Mouse (Mus musculus): ENCODE data around the gene Mrpl52.
A peak's percentile ranks its signal among the peaks of the same experiment; 100 is the strongest.

Mrpl52 gene

DNA sequence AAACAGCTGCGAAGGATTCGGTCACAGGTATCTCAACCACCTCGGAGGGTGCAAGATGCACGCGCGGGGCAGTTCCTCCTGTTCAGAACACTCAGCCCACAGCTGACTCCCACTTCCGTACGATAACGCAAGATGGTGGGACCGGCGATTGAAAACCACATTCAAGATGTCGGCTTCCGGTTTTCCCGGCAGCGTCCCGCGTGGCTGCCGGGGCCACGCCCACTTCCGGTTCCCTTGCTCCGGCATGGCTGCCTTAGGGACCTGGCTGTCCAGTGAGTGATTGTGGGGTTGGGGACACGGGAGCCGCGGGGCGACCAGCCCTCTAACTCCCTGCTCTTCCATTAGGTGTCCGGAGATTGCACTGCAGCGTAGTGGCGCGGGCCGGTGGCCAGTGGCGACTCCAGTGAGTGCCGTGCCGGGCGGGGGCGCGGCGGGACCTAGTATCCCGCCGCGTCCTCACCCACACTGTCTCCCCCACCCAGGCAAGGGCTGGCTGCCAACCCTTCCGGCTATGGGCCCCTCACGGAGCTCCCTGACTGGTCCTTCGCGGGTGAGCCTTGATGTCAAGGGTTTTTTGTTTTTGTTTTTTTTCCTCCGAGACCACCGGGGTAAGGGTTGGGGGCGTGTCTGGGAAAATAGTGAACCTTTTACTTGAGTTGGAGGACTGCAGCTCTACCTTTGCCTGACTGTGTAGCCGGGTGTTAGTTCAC is at the start of gene Mrpl52:
Gene Mrpl52, plus strand, starts transcription at position 221 of the 710 bp plus-strand sequence.
- DNase-seq (ENCODE audit: low spot score in 2 of 2) = peak; percentile 68 to 75

DNA sequence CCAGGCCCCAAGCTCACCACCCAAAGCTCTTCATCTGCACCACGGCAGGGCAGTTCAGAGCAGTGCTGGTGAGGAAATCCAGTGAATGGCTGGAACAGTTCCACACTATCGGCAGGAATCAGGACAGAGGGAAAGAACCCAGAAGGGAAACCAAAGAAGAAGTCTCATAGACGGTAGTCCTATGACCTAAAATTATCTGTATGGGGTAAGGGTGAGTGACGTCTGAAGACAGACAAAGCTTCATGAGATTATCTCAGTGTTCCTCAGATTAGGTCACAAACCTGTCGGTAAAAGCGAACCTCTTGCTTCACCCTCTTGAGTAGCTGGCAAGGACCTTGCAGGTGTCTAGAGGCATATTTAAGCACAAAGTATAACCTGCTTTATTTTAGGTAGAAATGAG is 49.5 kb upstream of the Mrpl52 start:
- no peak for DNase-seq (ENCODE audit: low spot score in 2 of 2)

DNA sequence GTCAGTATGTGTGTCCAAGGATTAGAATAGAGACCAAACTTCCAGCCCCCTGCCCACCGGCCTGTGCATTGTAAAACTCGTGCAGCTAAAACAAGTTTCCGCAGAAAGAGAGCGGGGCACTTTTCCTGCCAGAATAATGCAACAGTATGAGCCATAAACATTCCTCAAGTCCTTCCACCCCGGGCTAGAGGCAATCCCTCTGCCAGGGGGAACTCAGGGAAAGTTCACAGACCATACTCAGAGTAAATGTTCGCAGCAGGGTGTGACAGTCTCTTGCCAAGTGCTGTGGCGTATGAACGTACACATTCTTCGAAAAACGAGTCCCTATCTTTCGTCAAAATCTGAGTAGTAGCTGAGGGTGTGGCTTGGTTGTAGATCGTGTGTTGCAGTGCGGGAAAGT is 47.1 kb upstream of the Mrpl52 start:
- DNase-seq (ENCODE audit: low spot score in 2 of 2) = no peak

DNA sequence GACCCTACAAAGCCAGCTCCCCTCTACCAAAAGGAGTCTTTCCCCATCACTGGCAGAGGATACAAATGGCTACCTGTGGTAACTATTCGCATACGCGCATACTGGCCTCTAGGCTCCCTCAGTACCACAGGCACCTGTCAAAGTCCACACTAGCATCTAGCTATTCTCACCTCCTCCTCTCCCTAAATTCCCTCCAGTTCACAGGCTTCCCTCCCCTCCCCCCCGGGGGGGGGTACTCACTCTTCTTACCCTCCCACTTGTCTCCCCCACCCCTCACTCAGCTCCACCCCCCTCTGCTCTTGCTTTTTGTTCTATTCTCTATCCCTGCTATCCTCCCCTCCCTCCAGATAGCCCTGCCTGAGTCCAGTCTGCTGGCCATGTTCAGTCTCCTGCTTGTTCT is 46.1 kb upstream of the Mrpl52 start:
- DNase-seq (ENCODE audit: low spot score in 2 of 2) = no peak

DNA sequence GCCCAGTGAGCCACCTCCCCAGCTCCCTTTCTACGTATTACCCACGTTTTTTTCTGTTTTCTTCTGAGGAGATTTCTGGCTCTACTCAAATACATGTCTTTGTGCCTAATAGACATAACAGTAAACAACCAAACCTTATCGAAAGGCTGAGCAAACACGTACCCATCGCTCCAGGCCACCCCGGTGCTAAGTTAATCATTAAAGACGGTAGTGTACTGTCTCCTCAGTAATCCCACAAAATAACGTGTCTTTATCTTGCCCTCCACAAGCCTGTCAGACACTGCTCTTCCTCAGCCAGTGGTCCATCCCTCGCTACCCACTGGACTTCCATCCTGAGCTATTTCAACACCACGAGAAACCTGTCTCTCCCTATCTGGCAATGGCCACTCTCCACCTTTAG is 44.9 kb upstream of the Mrpl52 start:
- no peak for DNase-seq (ENCODE audit: low spot score in 2 of 2)

DNA sequence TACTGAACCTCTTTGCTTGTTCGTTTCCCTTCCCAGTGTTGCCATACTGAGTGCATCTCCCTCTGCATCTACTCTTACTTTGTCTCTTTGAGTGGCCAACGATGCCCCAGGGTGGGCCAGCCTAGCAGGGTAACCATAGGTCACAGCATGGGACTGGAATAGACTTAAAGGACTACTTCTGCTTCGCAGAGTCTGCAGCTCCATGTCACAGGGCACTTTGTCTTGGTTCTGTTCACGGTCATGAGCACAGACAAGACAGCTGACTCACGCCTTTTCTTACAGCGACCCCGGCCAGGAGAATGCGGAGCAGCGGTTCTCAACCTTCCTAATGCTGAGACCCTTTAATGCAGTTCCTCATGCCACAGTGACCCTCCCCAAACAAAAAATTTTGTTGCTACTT is 44.1 kb upstream of the Mrpl52 start:
- DNase-seq (ENCODE audit: low spot score in 2 of 2) = no peak

DNA sequence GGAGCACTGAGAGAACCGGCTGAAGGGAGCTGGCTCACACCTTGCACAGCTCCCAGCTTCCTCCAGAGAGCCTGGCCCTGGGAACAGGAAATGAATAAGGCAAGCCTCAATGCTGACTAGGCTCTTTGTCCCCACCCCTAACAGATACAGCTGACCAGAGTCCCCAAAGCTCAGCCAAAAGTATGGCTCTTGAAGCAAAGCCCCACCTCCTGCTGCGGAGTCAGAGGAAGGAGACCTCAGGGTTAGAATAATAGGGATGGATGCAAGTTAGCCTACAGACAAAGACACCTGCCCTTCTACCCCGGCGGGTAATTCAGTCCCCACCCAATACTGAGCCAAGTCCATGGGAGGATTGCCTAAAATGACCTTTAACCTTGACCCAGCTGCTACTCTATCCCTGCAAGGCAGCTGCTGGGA is 43.3 kb upstream of the Mrpl52 start:
- DNase-seq (ENCODE audit: low spot score in 2 of 2) = no peak

DNA sequence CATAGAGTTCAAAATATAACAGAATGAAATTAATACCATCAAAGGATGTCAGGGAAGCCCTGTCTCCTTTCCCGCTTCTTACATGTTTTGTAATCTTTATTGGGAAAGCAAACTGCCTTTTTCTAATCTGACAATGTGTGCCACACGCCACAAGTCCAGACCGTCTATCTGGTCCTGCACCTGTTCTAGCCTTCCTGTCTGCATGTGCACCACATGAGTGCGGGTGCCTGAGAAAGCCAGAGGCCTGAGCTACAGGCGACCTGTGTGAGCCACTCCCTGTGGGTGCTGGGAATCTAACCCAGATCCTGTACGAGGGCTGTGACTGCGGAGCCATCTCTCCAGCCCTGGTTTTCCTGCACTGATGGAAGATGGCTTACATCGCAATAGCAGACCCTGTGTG is 42.3 kb upstream of the Mrpl52 start:
- no peak for DNase-seq (ENCODE audit: low spot score in 2 of 2)

DNA sequence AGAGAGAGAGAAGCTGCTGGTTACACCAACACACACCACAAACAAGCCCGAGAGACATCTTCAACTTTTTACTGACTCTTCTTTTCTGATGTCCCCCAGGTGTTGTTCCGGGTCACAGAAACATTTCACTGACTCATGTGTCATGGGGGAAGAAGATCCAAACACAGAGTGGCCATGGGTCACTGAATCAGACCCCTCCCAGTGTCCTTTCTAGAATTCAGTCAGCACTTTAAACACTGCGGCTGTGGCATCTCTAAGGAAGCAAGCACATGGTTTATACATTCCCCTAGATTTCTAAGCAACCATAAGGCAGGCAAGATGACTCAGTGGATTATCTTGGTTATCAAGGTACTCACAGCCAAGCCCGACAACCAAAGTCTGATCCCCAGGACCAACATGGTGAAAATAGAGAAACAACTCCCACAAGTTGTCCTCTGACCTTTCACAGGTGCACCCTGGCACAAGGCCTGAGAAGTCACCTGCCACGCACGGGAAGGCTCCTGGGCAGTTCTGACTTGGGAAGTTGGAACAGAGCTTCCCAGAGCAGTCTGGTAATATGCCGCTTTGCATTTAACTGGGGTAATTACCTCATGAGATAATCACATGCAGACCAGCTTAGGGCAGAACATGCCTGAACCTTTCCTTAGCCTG is 40.6 kb upstream of the Mrpl52 start:
- DNase-seq (ENCODE audit: low spot score in 2 of 2) = no peak

DNA sequence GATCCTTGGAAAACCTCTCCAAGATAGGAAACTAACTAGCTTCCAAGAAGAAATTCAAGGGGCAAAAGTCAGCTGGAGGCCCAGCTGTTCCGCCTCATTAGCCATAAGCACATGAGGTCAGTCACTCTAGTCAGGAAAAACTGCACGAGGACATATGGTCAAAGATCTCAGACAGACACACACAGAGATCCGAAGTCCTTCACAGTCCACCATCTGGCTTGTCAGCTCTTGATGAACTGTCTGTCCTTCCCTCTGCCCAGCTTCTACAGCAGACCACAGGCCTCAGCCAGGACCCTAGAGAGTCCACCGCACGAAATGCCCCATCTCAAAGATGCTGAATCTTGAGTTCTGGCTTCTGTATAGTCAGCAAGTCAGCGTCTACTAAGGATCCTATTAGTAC is 39.2 kb upstream of the Mrpl52 start:
- DNase-seq (ENCODE audit: low spot score in 2 of 2) = no peak

DNA sequence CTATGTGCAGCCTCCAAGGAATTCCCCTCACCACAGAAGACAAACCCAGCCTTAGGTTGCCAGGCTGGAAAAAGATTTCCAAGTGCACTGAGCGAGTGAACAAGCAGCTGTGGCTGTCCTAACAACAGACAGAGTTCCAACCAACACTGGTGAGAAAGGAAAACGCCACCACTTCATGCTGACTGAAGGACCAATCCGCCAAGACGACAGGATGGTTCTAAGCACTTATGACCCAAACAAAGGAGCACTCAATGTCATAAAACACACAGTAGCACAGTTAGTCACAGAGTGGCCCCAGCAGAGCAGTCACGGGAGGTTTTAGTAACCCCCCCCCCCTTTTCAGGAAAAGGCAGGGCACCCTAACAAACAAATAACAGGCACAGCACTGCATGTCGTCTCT is 35.9 kb upstream of the Mrpl52 start:
- no peak for DNase-seq (ENCODE audit: low spot score in 2 of 2)

DNA sequence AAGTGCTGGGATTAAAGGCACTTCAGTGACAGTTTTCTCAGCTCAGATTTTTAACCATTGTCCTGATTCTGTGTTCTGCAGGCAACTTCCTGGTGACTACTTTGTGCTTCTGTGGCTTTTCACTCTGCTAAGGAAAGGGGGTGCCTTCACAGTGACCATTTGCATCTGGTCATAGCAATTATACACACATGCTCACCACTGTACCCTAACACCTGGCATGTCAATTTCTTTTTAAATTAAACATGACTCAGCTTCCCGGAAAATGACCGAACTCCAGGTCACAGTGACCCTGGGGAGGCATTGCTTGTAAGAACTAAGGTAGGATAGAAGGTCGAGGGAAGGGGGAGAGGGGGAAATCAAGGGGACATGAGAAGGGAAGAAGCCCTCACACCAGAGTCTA is 32.9 kb upstream of the Mrpl52 start:
- DNase-seq (ENCODE audit: low spot score in 2 of 2) = no peak

DNA sequence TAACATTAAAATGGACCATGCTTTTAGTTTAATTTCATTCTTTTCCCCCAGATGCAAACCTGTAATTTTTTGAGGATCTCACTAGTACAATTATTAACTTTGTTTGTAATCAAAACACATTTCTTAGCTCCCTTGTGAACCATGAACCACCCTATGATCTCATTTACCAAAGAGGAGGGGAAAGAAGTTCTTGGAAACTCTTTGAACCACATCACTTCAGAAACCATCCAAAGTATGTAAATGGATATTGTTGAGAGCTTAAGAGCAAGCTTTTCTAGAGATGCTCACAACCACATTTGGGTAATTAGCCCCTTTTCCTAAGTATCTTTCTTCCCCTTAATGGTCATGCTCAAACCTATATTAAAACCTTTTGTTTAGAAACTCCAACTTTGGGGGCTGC is 32.4 kb upstream of the Mrpl52 start:
- no peak for DNase-seq (ENCODE audit: low spot score in 2 of 2)

DNA sequence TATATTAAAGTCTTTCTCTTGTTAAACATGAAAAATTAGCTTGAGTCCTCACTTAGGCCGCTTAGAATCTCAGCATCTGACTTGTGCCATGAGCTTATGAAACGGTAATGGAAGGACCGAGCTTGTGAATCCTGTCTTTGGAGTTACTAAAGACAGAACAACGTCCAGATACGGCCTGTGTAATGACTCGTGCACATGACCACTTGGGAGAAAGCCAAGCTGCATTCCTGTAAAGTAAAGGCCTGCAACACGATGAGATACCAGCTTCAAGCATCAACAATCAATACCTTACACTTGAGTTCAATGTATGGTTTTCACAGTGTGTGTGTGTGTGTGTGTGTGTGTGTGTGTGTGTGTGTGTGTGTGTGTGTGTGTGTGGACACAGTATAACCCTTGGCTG is 30.0 kb upstream of the Mrpl52 start:
- no peak for DNase-seq (ENCODE audit: low spot score in 2 of 2)

DNA sequence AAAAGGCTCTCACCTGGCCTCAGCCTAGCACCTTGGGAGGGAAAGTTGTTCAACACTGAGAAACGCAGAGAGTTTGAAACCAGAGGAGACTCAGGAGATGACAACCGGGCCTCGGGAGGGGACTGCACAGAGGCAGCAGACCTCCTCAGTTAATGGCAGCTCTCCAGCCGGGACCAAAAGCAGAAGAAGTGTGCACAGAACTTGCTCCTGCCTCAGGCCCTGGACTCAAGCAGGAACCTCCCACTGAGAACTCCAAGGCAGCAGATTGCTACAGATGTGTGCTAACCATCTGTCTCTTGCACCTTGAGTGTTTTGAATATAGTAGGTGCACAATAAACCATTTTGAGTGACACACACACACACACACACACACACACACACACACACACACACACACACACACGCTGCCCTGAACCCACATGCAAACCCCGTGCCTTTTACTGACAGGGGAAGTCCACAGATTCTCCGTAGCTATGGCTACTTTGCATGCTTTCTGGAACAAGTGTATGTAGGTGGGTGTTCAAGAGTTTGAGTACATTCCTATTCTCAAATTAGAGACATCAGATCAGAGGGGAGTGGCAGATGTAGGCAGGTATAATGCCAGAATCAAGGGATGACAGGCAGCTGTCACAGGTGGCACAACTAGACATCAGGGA is 28.7 kb upstream of the Mrpl52 start:
- DNase-seq (ENCODE audit: low spot score in 2 of 2) = peak; percentile 9 to 10

DNA sequence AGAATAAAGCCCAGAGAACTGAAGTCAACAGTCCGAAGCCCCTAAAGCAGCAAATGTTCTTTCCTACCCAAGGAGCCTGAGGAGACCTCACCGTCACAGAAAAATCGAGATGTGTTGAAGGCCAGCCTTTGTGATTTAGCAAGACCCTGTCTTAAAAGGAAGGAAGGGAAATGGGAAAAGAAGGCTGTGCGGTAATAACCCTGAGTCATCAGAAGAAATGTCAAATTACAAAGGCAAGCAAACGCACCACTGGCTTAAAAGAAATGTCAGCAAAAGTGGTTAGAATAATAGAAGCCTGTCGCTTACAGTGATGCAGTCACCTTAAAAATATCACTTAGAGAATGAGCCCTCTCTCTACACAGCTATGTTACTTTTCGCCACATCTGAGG is 28.2 kb upstream of the Mrpl52 start:
- no peak for DNase-seq (ENCODE audit: low spot score in 2 of 2)

DNA sequence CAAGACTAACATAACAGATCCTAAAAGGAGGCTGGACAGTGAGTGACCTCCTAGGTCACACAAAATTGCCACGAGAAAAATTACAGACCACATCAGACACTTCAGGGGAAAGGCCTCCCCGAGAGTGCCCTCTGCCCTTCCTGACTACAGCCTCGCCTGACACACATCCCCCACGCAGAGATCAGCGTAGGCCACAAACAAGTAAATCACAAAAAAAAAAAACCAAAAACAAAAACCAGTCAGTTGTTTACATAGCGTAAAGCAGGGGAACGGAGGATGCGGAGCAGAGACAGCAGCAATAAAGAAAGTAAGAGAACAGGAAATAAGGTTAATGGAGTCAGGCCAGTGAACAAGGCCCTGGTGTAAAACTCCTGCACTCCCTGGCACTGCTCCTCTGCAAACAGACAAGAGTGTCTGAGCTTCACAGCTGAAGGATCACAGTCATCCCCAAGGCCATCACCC is 27.8 kb upstream of the Mrpl52 start:
- DNase-seq (ENCODE audit: low spot score in 2 of 2) = peak; percentile 50 to 67

DNA sequence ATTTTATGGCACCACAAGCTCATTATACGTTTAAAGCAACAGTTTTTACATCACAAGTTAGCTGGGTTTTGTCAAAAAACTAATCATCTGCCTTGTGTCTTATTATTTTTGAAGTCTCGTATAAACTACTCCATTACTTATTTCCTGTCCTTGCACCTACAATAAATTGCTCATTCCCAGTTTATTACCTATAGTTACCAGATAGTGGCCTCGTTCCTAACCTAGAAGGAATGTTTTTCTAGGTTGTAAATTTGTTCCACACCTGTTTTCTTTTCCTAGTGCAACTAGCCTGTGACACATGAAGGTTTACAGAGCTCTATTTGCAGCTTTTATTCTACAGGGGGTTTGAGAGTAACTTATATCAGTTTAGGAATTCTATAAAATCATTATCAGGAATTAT is 25.0 kb upstream of the Mrpl52 start:
- no peak for DNase-seq (ENCODE audit: low spot score in 2 of 2)

DNA sequence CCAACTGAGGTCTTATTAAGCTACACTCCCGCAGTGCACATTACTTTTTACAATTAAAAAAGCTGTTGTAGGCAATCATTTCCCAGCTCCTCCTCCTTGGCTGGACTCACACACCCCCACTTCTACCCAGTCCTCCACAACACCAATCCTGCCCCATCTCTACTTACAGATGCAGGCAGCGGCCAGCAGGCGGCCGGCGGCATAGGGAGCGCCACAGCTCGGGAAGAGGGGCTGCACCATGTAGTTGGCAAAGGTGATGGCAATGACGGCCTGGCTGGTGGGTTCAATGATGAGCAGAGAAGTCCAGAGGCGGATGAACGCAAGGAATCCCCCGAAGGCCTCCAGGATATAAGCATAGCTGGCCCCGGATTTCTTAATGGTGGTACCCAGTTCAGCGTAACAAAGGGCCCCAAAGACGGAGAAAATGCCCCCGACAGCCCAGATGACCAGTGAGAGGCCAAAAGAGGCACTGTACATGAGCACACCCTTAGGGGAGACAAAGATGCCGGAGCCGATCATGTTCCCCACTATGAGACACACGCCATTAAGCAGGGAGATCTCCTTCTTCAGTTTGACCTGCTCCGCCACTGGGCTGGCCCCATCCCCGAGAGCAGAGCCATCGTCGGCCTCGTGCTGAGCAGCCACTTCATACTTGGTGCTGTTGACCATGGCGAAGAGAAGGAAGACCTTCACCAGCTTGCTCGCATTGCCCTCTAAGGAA is 18.2 kb upstream of the Mrpl52 start:
- no peak for DNase-seq (ENCODE audit: low spot score in 2 of 2)

DNA sequence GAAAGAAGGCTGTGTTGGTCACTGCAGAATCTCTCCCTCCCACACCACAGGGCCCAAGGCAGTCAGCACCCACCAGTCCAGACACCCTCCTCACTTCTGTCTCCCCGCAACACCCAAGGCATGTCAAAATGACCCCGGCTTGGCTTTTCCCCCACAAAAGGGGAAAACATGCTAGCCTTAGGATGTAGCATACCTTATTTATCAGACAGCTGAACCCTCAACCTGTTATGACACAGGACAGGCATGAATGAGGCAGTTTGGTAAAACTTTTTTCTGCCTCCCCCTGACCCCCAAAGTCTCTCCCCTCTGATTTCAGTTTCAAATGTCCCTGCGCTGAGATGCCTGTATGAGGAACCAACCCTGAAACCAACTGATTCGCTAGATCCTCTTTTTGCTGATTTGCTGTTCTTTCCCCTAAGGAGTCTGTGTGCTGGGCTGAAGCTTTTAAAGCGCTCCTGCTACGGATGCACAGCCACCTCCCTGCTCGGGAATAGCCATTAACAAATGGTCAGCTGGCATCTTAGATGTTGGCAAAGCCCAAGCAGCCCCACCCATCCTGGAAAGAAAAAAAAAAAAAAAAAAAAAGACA is 17.6 kb upstream of the Mrpl52 start:
- peak in 1 of 2 experiments; percentile 33 for DNase-seq (ENCODE audit: low spot score in 2 of 2)

DNA sequence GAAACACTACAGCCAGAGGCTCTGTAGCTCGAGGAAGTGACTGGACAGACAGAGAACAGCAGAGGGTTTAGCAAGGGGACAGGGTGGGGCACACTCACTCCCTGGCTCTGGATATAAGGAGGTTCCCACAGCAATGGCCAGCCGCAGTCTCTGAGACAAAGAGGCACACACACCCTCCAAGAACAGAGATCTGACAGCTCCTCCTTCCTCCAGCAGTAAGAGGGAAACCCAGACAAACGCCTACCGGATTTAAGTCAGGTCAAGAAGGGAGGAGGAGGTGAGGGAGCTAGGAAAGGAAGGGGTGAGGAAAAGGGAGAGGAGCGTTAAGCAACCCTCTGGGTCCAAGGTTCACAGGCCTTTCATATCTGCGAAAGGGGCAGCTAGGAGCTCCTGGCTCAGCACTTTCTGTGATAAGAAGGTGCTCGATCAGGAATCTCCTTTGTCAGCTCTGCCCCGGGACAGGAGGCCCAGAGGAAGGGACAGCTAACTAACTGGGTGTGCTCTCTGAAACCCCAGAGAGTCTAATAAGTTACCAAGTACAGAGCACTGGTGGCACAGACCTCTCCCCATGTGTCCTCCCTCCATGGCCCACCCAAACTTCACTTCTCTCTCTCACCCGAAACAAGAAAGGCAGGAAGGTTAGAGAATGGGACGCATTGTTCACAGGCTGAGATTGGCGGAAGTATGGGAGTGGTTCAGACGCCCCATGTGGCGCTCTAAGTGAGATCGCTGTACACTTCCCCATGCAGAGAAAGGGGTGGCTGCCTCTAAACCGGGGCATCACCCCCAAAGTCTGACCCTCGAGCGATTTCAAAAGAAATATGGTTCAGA is 16.5 kb upstream of the Mrpl52 start:
- DNase-seq (ENCODE audit: low spot score in 2 of 2) = no peak

Data from natural killer cell, adult 2 months (primary cell).